Mouse (Mus musculus): Measurements from ENCODE around the gene Tpx2. TPM values are rescaled to one million over a fixed set of nuclear protein-coding genes. Genes with fewer than 3 reads are reported as not detected.

The Tpx2 gene
- polyA plus RNA-seq, 1 experiment from 2014 or later: 88.0 TPM

- no peak overlapping the region for H3K4me3 ChIP-seq
- H3K36me3 ChIP-seq: no peaks in the 10 kb centered on the region
- no peak overlapping the region for H3K27ac ChIP-seq
- WGBS (ENCODE audit: insufficient replicate concordance): 50% methylated on average over 9 of the region's 9 CpGs
- H3K4me1 ChIP-seq: 0 out of 2 replicates have a peak, but pooled peaks cover 6% of the 10 kb centered on the region
- H3K9ac ChIP-seq: no peak overlapping the region
- H3K27me3 ChIP-seq (replicated peaks): peaks cover 25% of the 10 kb centered on the region
- H3K9me3 ChIP-seq (replicated peaks): no peaks in the 10 kb centered on the region
- no peak for ATAC-seq
- H3K4me2 ChIP-seq: no peak overlapping the region
These were observed 58.7 kb downstream of the Tpx2 start for GRCm38 (mm10) chr2:152906274-152907037.

- no peak overlapping the region for H3K9ac ChIP-seq
- no peaks in the 10 kb centered on the region for H3K36me3 ChIP-seq
- no peak for ATAC-seq
- WGBS (ENCODE audit: insufficient replicate concordance): 61% methylated on average over 14 of the region's 14 CpGs
- H3K4me3 ChIP-seq: no peak overlapping the region
- H3K4me2 ChIP-seq: no peak overlapping the region
- 0 out of 2 replicates have a peak, but pooled peaks cover 6% of the 10 kb centered on the region for H3K4me1 ChIP-seq
- peaks cover 34% of the 10 kb centered on the region for H3K27me3 ChIP-seq (replicated peaks)
- no peaks in the 10 kb centered on the region for H3K9me3 ChIP-seq (replicated peaks)
- H3K27ac ChIP-seq: no peak overlapping the region
These were observed 59.6 kb downstream of the Tpx2 start for GRCm38 (mm10) chr2:152907114-152907943.

- H3K27me3 ChIP-seq (replicated peaks): peaks cover 57% of the 10 kb centered on the region
- no peak overlapping the region for H3K9ac ChIP-seq
- H3K4me3 ChIP-seq: no peak overlapping the region
- WGBS (ENCODE audit: insufficient replicate concordance): 71% methylated on average over 6 of the region's 6 CpGs
- no peak overlapping the region for H3K27ac ChIP-seq
- no peaks in the 10 kb centered on the region for H3K9me3 ChIP-seq (replicated peaks)
- no peaks in the 10 kb centered on the region for H3K36me3 ChIP-seq
- no peak overlapping the region for H3K4me2 ChIP-seq
- peaks cover 15% of the 10 kb centered on the region for H3K4me1 ChIP-seq
- ATAC-seq: no peak
These were observed 62.1 kb downstream of the Tpx2 start for GRCm38 (mm10) chr2:152909848-152910247.

- peaks cover 12% of the 10 kb centered on the region for H3K4me1 ChIP-seq
- no peak within 1 kb of the TSS for H3K27ac ChIP-seq
- no peak within 1 kb of the TSS for H3K4me3 ChIP-seq
- ATAC-seq: no peak
- no peaks in the 10 kb centered on the region for H3K36me3 ChIP-seq
- H3K4me2 ChIP-seq: no peak within 1 kb of the TSS
- H3K9me3 ChIP-seq (replicated peaks): no peaks in the 10 kb centered on the region
- H3K27me3 ChIP-seq (replicated peaks): peaks cover 64% of the 10 kb centered on the region
- H3K9ac ChIP-seq: no peak within 1 kb of the TSS
- WGBS (ENCODE audit: insufficient replicate concordance): 17% methylated on average over 12 of the region's 12 CpGs
These were observed 63.3 kb downstream of the Tpx2 start, which contains the start of gene Mylk2 for GRCm38 (mm10) chr2:152911031-152911430. TSS of gene Mylk2 (plus strand) at chr2:152911352.

- H3K27ac ChIP-seq: no peak overlapping the region
- H3K27me3 ChIP-seq (replicated peaks): peaks cover 64% of the 10 kb centered on the region
- no peaks in the 10 kb centered on the region for H3K9me3 ChIP-seq (replicated peaks)
- no peaks in the 10 kb centered on the region for H3K36me3 ChIP-seq
- H3K9ac ChIP-seq: no peak overlapping the region
- no peak overlapping the region for H3K4me2 ChIP-seq
- no peak for ATAC-seq
- peaks cover 12% of the 10 kb centered on the region for H3K4me1 ChIP-seq
- WGBS (ENCODE audit: insufficient replicate concordance): 25% methylated on average over 6 of the region's 6 CpGs
- no peak overlapping the region for H3K4me3 ChIP-seq
These were observed 63.7 kb downstream of the Tpx2 start for GRCm38 (mm10) chr2:152911432-152911831.

GRCm38 (mm10) chr2:152913471-152913870 is 65.7 kb downstream of the Tpx2 start:
- no peak overlapping the region for H3K27ac ChIP-seq
- no peak overlapping the region for H3K4me3 ChIP-seq
- peaks cover 12% of the 10 kb centered on the region for H3K4me1 ChIP-seq
- no peak for ATAC-seq
- H3K9me3 ChIP-seq (replicated peaks): no peaks in the 10 kb centered on the region
- WGBS (ENCODE audit: insufficient replicate concordance): 36% methylated on average over 7 of the region's 7 CpGs
- no peak overlapping the region for H3K4me2 ChIP-seq
- H3K36me3 ChIP-seq: no peaks in the 10 kb centered on the region
- no peak overlapping the region for H3K9ac ChIP-seq
- H3K27me3 ChIP-seq (replicated peaks): peaks cover 80% of the 10 kb centered on the region

GRCm38 (mm10) chr2:152914310-152915120 is 66.8 kb downstream of the Tpx2 start:
- H3K27ac ChIP-seq: no peak overlapping the region
- peaks cover 12% of the 10 kb centered on the region for H3K4me1 ChIP-seq
- no peaks in the 10 kb centered on the region for H3K36me3 ChIP-seq
- no peak overlapping the region for H3K9ac ChIP-seq
- WGBS (ENCODE audit: insufficient replicate concordance): 3% methylated on average over 18 of the region's 18 CpGs
- no peak overlapping the region for H3K4me3 ChIP-seq
- H3K9me3 ChIP-seq (replicated peaks): no peaks in the 10 kb centered on the region
- ATAC-seq: peak; percentile 60
- peaks cover 74% of the 10 kb centered on the region for H3K27me3 ChIP-seq (replicated peaks)
- H3K4me2 ChIP-seq: peak overlapping the region; percentile 42

GRCm38 (mm10) chr2:152915453-152915852 is 67.7 kb downstream of the Tpx2 start:
- Histone ChIP-seq H3K27ac (no peak overlapping the region), H3K4me3 (no peak overlapping the region), H3K27me3 (replicated peaks) (peaks cover 65% of the 10 kb centered on the region), H3K9ac (no peak overlapping the region), H3K4me2 (no peak overlapping the region), H3K4me1 (peaks cover 12% of the 10 kb centered on the region), H3K36me3 (no peaks in the 10 kb centered on the region), H3K9me3 (replicated peaks) (no peaks in the 10 kb centered on the region)
- 36% methylated on average over 4 of the region's 4 CpGs for WGBS (ENCODE audit: insufficient replicate concordance)
- ATAC-seq: no peak

GRCm38 (mm10) chr2:152916111-152916510 is 68.3 kb downstream of the Tpx2 start:
- H3K27ac ChIP-seq: no peak overlapping the region
- 61% methylated on average over 5 of the region's 5 CpGs for WGBS (ENCODE audit: insufficient replicate concordance)
- H3K4me3 ChIP-seq: no peak overlapping the region
- no peaks in the 10 kb centered on the region for H3K9me3 ChIP-seq (replicated peaks)
- peaks cover 12% of the 10 kb centered on the region for H3K4me1 ChIP-seq
- ATAC-seq: no peak
- H3K36me3 ChIP-seq: no peaks in the 10 kb centered on the region
- H3K4me2 ChIP-seq: no peak overlapping the region
- peaks cover 58% of the 10 kb centered on the region for H3K27me3 ChIP-seq (replicated peaks)
- H3K9ac ChIP-seq: no peak overlapping the region

- Histone ChIP-seq H3K36me3 (no peaks in the 10 kb centered on the region), H3K27me3 (replicated peaks) (peaks cover 47% of the 10 kb centered on the region), H3K9ac (no peak overlapping the region), H3K4me2 (no peak overlapping the region), H3K4me1 (peaks cover 12% of the 10 kb centered on the region), H3K9me3 (replicated peaks) (no peaks in the 10 kb centered on the region), H3K27ac (no peak overlapping the region), H3K4me3 (no peak overlapping the region)
- ATAC-seq: no peak
- 58% methylated on average over 9 of the region's 9 CpGs for WGBS (ENCODE audit: insufficient replicate concordance)
These were observed 69.9 kb downstream of the Tpx2 start for GRCm38 (mm10) chr2:152917671-152918070.

- Histone ChIP-seq H3K36me3 (no peaks in the 10 kb centered on the region), H3K9me3 (replicated peaks) (no peaks in the 10 kb centered on the region), H3K4me1 (peaks cover 26% of the 10 kb centered on the region), H3K9ac (no peak overlapping the region), H3K27me3 (replicated peaks) (peaks cover 11% of the 10 kb centered on the region), H3K4me3 (no peak overlapping the region), H3K27ac (no peak overlapping the region), H3K4me2 (no peak overlapping the region)
- 47% methylated on average over 7 of the region's 7 CpGs for WGBS (ENCODE audit: insufficient replicate concordance)
- ATAC-seq: no peak
These were observed 74.6 kb downstream of the Tpx2 start for GRCm38 (mm10) chr2:152922376-152922775.

Measured in liver, embryonic 12.5 days (tissue).